Mouse (Mus musculus) gastrocnemius, adult 18-20 months (tissue): ENCODE data around the gene Mcrip2. TPM values are rescaled to one million over a fixed set of nuclear protein-coding genes. Genes with fewer than 3 reads are reported as not detected.
A peak's percentile ranks its signal among the peaks of the same experiment; 100 is the strongest.

Source experiments
- DNase-seq: peaks from one replicate; pipeline ENCODE4 v3.0.0; 2021; ENCODE audit warnings: low spot score
- long read RNA-seq, 2 experiments: library from polyadenylated mRNA; stranded (forward); transcript quantifications; one replicate each; pipeline ENCODE4 v2.0.0; 2021
- total RNA-seq, 2 experiments: library from RNA; stranded (reverse); gene quantifications; 2 replicates each; pipeline ENCODE4 v1.2.3; 2021

Gene Mcrip2
- total RNA-seq = 100 to 1,000 TPM in 1 of 2 experiments, 10 to 100 TPM in 1; 84.2 to 102 TPM
- long read RNA-seq, experiment 1, transcript Mcrip2-201 (5 exons, 842 nt) = major isoform, 14 of 32 reads
- long read RNA-seq, experiment 1, partial matches to known transcripts = 12 of 32 reads
- long read RNA-seq, experiment 1, other reads (novel, unspliced or antisense) = 4 of 32 reads
- long read RNA-seq, experiment 2, transcript Mcrip2-201 (5 exons, 842 nt) = major isoform, 19 of 28 reads
- long read RNA-seq, experiment 2, partial matches to known transcripts = 6 of 28 reads
- long read RNA-seq, experiment 2, other reads (novel, unspliced or antisense) = 3 of 28 reads

DNA sequence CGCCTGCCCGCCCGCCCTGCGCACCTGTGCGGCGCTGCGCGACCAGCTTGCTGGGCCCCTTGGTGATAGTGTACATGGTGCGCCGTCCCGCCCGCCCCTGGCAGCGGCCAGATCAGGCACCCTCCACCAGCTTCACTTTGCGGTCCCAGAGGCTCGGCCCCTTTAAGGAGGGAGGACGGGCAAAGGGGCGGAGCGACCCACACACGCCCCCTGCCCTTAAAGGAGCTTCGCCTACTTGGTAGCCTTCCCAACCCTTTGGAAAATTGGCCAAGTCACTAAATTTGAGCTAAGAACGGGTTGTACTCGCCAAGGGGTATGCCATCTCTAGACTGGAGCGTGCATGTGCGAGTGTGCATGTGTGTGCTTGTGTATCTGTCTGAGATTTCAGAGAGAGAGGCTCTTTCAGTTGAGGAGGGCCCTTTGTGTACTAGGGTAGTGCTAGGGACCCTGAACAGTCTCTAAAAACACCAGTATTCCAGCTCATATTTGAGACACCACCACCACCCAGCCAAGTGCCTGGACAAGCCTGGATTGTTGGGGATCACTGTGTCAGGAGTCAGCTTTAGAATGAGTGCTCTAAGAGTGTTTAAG, at the start of gene Mcrip2:
Mcrip2 (minus strand) TSS at position 164 of the 591 bp plus-strand sequence.
- DNase-seq = peak; percentile 93

DNA sequence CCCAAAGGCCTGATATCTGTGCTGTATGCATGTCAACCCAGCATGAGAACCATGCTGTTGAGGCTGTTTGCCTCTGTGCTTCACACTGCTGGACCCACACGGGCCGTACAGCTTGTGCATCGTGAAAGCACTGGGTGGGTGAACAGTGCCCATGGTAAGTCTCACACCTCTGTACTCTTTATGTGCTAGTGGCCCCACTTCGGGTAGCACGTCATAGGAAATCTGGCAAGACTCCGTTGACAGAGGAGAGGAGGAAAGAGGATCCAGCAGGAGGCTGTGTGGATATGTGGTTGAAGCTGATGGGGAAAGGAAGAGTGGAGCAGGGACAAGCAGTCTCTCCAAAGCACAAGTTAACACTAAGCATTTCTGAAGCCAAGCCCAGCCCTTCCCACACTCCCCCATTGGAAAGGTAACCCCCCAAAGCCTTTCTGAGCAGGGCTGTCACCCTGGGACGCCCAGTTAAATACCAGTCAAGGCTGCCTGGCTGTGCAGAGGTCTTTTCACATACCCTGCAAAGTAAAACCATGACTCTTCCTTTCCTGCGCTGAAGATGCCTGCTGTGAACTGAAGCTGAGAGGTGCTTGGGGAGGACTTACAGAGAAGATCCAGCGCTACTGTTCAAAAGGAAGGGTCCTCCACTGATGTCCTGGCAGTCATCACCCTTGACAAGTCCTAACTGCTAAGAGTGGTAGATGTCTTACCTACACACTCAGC, 49.6 kb upstream of the Mcrip2 start:
- no peak for DNase-seq

DNA sequence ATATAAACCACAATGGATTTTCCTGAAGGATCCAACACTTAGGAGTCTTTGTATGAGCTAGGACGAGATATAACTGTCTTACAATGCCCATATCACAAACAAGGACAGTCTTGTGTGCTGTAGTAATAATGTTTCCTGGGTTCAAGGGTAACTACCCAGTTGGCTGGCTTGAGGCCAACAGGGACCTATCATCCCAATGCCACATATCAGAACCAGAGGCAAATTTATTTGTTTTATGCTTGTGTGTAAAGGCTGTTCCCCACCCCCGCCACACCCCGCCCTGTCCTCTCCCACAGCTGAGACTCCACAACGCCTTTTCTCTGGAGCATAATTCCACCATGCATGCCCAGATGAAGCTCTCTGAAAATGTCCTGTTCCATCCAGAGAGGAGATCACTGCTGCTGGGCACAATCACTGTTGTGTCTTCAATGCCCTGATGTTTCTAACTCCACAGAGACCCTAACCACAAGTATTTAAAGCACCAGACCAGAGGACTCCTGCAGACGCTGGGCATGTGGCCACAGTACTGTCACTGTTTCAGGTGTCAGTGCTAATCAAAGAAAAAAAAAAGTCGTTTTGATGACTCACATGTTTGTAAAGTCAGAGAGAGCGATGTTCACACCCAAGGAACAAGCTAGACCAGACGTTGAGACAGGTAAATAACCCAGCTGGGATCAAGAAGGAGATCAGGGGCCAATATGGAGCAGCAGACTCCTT, 48.5 kb upstream of the Mcrip2 start:
- no peak for DNase-seq

GRCm38 (mm10) chr17:25914295-25914694, 45.7 kb upstream of the Mcrip2 start:
- DNase-seq = no peak

- DNase-seq = no peak
Measured at GRCm38 (mm10) chr17:25913877-25914275, 45.3 kb upstream of the Mcrip2 start.

- no peak for DNase-seq
Measured at GRCm38 (mm10) chr17:25913186-25913876, 44.8 kb upstream of the Mcrip2 start.

DNA sequence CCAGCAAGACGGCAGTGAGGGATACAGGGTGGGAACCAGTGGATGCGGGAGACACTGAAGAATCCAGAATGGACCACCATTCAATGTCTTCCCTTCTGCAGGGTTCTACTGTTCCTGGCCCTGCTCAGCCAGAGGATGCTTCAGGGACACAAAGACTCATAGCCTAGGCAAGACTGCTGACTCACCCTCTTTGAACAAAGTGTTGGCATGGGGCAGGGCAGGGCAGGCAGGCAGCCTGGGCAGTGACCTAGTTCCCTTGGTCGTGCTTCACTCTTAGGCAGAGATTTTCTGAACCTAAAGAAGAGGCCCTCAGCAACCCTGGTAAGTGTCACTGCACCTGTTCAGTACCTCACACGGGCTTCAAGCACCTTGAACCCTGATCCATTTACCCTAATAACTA, 43.3 kb upstream of the Mcrip2 start:
- peak; percentile 26 for DNase-seq

- DNase-seq = no peak
Measured at GRCm38 (mm10) chr17:25907640-25908039, 39.1 kb upstream of the Mcrip2 start.

DNA sequence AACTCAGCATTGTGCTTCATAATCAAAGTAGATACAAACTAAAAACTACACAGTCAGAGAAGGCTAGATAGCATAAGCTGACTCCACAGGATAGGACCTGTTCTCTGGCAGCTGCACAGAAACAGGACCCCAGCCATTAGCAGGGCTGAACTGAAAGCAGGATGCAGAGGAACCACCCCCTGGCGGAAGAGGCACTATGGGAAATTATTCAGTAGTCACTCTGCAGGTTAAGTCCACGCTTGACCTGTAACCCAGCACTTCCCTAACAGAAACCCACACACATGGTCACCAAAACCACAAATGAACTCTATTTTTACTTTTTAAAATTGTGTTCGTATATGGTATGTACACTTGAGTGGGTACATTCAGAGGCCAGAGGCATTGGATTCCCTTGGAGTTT, 34.5 kb upstream of the Mcrip2 start:
- no peak for DNase-seq

DNA sequence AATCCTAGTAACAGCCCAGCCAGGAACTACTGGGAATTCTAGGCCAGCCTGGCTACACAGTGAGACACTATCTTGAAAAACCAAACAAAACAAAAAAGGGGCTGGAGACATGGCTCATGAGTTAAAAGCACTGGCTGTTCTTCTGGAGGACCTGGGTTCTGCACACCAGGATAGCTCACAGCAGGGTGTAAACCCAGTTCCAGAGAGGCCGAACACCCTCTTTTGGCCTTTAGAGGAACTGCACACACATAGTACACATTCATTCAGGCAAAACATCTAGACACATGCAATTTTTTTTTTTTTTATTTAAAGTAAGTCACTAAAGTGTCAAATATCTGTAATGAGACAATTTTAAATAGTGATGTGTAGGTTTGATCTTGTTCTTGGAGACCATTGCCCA, 31.6 kb upstream of the Mcrip2 start:
- no peak for DNase-seq

- DNase-seq = no peak
Measured at GRCm38 (mm10) chr17:25895891-25896290, 27.3 kb upstream of the Mcrip2 start.

DNA sequence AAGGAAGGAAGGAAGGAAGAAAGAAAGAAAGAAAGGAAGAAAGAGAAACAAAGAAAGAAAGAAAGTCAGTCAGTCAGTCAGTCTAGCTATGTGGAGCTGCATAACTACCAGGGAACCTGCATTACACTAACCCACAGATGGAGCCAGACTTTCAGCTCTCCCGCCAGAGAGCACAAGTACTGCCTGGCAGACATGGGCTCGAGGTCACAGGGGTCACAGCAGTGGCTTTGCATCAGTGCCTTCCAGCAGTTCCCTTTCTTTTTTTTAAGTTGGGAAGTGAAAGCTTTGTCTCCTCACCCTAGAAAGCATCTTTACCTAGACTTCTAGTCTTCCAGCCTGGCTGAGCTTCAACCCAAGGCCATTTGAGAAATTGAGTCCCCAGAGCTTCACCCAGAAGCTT, 26.9 kb upstream of the Mcrip2 start:
- no peak for DNase-seq

DNA sequence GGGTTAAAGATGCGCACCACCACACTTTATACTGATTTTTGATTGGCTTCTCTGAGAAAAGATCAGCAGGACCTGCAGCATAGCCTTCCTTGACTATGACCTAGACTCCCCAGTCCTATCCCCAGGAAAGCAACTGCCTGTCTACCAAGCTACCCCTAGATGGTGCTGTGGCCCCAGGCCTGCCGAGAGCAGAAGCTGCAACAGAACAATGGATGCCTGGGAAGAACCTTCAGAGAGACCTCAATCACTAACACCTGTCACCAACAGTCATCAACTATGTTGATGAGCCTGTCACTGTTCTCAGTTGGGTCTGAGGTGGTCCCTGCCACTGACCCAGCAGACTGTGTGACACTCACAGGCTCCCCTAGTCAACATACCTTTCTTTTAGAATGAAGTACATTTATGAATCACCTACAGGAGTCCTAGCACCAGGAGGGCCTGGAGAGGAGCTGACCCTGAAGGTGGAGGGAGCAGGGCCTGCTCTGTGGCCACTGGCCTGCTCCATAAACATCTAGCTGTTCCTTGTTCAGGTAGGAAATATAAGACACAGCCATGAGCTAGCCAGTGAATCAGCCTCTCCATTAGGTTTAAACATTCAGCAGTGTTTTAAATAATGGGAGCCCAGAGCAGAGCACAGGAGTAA, 25.5 kb upstream of the Mcrip2 start:
- peak; percentile 60 for DNase-seq

- no peak for DNase-seq
Measured at GRCm38 (mm10) chr17:25888837-25889236, 20.3 kb upstream of the Mcrip2 start.

DNA sequence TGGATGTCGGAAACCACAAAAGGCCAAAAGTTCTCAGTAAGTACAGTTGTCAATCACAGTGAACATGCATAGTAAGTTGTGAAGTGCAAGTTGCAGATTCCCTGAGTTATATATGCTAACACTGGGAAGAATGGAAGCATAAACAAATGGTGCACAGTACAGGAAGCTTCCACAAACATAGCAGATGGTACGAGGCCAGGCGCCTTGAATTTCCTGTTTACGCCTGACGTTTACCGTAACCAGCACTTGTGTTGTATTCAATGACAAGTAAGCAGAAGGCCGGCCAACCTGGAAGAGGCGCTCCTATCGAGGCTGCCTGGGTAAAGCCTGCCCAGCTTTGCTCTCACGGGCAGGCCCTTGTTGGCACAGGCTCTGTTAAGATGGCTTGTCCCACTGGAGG, 18.9 kb upstream of the Mcrip2 start:
- no peak for DNase-seq

GRCm38 (mm10) chr17:25886806-25887205, 18.2 kb upstream of the Mcrip2 start:
- no peak for DNase-seq

DNA sequence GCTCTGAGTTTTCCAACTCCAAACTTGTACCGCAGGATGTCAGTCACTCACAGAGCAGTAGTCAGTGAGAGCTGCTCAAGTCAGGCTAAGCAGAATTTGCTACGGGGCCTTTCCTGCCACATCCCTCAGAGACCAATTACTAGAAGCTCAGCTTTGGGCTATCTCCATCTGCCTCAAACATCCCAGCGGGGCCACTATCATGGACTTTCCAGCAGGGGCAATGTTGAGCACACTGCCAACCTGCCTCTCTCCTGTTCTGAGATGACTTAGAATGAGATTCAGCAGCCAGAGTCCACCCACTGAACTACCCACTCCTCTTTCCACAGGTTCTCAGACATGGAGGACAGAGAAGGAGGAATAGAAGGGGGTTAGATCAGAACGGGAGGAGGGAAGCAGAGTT, 17.1 kb upstream of the Mcrip2 start:
- no peak for DNase-seq

- DNase-seq = no peak
Measured at GRCm38 (mm10) chr17:25883824-25884223, 15.3 kb upstream of the Mcrip2 start.

DNA sequence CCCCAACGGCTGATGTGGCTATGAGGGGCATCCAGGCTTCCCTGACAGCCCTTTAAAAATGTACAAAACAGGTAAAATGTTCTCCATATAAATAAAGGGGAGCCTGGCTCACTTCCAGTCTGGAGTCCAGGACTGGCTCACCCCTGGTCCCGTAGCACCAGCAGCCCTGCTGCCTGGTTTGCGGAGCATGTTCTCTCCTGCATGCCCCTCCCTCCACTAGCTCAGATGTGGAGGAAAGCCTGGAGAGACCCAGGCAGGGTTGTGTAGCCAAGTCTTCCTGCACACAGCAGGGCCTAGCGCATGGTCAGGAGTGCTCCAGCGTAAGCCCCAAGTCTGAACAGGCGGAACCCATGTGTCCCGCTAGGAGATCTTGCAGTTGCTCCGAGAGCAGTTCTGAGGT, 14.7 kb upstream of the Mcrip2 start:
- no peak for DNase-seq

GRCm38 (mm10) chr17:25882306-25882705, 13.7 kb upstream of the Mcrip2 start:
- DNase-seq = no peak

GRCm38 (mm10) chr17:25881691-25882090, 13.1 kb upstream of the Mcrip2 start:
- DNase-seq = no peak
